Mouse (Mus musculus): ENCODE results near the gene Dnm1. TPM values are rescaled to one million over a fixed set of nuclear protein-coding genes. Genes with fewer than 3 reads are reported as not detected.

Dnm1 gene
- 26.9 and 38.4 TPM in 2 replicates for polyA plus RNA-seq (2015; fragmentation: Nextera tagmentation; extraction: Ambion mirVana)

DNA sequence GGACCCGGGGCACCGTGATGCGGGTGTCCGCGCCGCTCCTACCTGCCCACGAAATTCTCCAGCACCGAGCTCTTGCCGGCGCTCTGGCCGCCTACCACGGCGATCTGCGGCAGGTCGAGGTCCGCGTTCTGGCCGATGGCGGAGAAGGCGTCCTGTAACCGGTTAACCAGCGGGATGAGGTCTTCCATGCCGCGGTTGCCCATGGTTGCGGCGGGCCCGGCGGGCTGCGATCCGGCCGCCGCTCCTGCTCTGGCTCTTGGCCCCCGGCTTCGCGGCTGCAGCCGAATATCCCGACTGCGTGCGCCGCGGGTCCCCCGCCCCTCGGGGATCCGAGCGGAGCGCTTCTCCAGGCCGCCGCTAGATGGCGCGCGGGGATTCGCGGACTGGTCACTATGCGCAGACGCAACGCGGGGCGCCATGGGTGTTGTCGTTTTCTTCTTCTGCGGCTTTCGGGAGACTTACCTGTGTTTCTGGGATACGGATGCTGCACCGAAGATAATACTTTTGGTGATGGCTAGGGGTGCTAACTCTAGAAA is at the start of gene Dnm1:
TSS of gene Dnm1 (minus strand) at position 332 of the 536 bp plus-strand sequence.
- ATAC-seq, result peak; percentile 66
- H3K27ac ChIP-seq (ENCODE audit: low read length), result peak within 1 kb of the TSS; percentile 84

DNA sequence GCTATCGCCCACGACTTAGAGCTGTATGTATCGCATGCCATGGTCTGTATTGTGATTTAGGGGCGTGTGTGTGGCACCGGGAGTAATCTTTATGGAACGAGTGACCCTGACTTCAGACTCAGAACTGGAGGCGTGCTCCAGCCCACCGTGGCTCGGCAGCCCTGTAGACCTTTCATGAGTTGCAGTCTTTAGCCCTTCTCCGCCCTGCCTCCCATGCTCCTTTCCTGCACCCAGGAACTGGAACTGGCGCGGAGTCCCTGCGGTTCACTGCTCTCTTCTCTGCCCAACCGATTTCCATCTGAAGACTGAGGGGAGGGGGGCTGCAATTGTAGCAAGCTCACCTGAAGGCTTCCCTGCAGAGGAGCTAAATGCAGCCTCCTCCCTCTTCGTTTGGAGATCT is 43.6 kb upstream of the Dnm1 start:
- H3K4me3 ChIP-seq (replicated peaks; ENCODE audit: low read length), result peak overlapping the region; percentile 97
- peaks cover 14% of the 10 kb centered on the region for H3K4me1 ChIP-seq (replicated peaks; ENCODE audit: control insufficient read depth, insufficient read depth, low read length)
- H3K27ac ChIP-seq (ENCODE audit: low read length), result no peak overlapping the region
- WGBS, result under 1% methylated on average over 15 of the region's 15 CpGs
- H3K4me2 ChIP-seq (ENCODE audit: low read length), result peak overlapping the region; percentile 88
- peaks cover 5% of the 10 kb centered on the region; the same call in 1 of the 2 replicates for H3K36me3 ChIP-seq (ENCODE audit: control insufficient read depth, insufficient read depth)
- no peaks in the 10 kb centered on the region for H3K9me3 ChIP-seq (ENCODE audit: control insufficient read depth, low read length)
- H3K9ac ChIP-seq (replicated peaks; ENCODE audit: low read depth, low read length), result peak overlapping the region; percentile 90
- no peak for ATAC-seq
- H3K27me3 ChIP-seq (replicated peaks; ENCODE audit: control insufficient read depth, insufficient read depth, low read length), result no peaks in the 10 kb centered on the region

More for the DNA sequence above, at the start of gene Dnm1:
- Histone ChIP-seq H3K9me3 (ENCODE audit: control insufficient read depth, low read length) (no peaks in the 10 kb centered on the region), H3K4me2 (ENCODE audit: low read length) (peak within 1 kb of the TSS; percentile 83), H3K27me3 (replicated peaks; ENCODE audit: control insufficient read depth, insufficient read depth, low read length) (no peaks in the 10 kb centered on the region), H3K36me3 (ENCODE audit: control insufficient read depth, insufficient read depth) (no peaks in the 10 kb centered on the region), H3K4me1 (replicated peaks; ENCODE audit: control insufficient read depth, insufficient read depth, low read length) (peaks cover 18% of the 10 kb centered on the region), H3K9ac (replicated peaks; ENCODE audit: low read depth, low read length) (peak within 1 kb of the TSS; percentile 81), H3K4me3 (replicated peaks; ENCODE audit: low read length) (peak within 1 kb of the TSS; percentile 76)
- WGBS, result under 1% methylated on average over 63 of the region's 63 CpGs

DNA sequence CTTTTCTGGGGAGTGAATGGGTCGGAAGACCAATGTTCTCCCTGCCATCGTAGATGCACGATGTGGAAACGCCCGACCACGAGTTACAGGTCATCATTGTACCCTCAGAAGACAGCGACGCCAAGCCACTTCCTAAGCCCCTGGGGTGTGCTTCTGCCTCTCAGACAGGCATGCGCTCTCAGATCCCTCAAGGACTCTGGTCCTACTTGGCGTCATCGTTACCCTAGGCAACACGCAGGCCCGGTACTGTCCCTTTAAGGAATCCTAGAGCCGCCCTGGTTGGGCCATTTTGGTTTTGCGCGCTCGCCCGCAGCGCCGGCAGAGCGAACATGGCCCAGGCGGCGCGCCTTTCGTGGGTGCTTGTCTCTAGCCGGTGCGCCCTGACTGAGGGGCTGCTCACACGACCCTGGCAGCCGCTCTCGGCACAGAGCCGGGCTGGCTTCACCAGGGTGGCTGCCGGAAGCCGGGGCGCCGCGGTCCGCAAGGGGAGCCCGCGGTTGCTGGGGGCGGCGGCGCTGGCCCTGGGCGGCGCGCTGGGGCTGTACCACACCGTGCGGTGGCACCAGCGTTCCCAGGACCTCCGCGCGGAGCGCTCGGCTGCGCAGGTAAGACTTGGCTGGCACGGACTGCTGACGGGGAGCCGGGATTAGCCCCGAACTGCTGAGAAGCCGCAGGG is 42.9 kb upstream of the Dnm1 start:
- under 1% methylated on average over 59 of the region's 59 CpGs for WGBS
- peak; percentile 98 for ATAC-seq

DNA sequence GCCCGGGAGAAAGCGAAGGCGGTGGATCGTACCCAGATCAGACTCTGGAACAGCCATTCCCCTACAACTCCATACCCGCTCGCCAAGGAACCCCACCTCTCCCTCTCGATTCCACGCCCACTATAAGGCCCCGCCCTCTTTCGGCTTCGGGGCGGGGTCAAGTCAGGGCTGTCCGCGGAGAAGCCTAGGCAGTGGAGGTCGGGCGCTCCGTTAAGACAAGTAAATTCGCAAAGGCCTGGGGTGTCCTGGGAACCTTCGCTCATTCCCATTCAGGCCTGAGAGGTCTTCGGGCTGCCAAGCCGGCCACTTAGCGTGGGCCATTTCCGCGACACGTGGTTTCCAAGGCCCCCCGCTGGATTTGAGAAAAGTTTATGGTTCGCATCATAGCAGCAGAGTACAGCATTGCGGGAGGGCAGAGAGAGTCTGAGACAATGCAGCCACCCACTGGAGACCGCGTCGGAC is 42.4 kb upstream of the Dnm1 start, which contains the start of gene Ptges2:
TSS of gene Ptges2 (plus strand) at position 413 of the 462 bp plus-strand sequence.
- H3K27ac ChIP-seq (ENCODE audit: low read length), result peak within 1 kb of the TSS; percentile 94
- ATAC-seq, result peak; percentile 90
- H3K4me1 ChIP-seq (replicated peaks; ENCODE audit: control insufficient read depth, insufficient read depth, low read length), result peaks cover 14% of the 10 kb centered on the region
- H3K4me2 ChIP-seq (ENCODE audit: low read length), result peak within 1 kb of the TSS; percentile 88
- H3K36me3 ChIP-seq (ENCODE audit: control insufficient read depth, insufficient read depth), result no peaks in the 10 kb centered on the region
- WGBS, result 0% methylated on average over 31 of the region's 31 CpGs
- H3K27me3 ChIP-seq (replicated peaks; ENCODE audit: control insufficient read depth, insufficient read depth, low read length), result no peaks in the 10 kb centered on the region
- no peaks in the 10 kb centered on the region for H3K9me3 ChIP-seq (ENCODE audit: control insufficient read depth, low read length)
- peak within 1 kb of the TSS; percentile 90 for H3K9ac ChIP-seq (replicated peaks; ENCODE audit: low read depth, low read length)
- H3K4me3 ChIP-seq (replicated peaks; ENCODE audit: low read length), result peak within 1 kb of the TSS; percentile 97

More for the DNA sequence above, 42.9 kb upstream of the Dnm1 start:
- no peaks in the 10 kb centered on the region for H3K27me3 ChIP-seq (replicated peaks; ENCODE audit: control insufficient read depth, insufficient read depth, low read length)
- peak overlapping the region; percentile 88 for H3K4me2 ChIP-seq (ENCODE audit: low read length)
- peak overlapping the region; percentile 94 for H3K27ac ChIP-seq (ENCODE audit: low read length)
- no peaks in the 10 kb centered on the region for H3K9me3 ChIP-seq (ENCODE audit: control insufficient read depth, low read length)
- H3K4me1 ChIP-seq (replicated peaks; ENCODE audit: control insufficient read depth, insufficient read depth, low read length), result peaks cover 14% of the 10 kb centered on the region
- H3K4me3 ChIP-seq (replicated peaks; ENCODE audit: low read length), result peak overlapping the region; percentile 97
- peak overlapping the region; percentile 90 for H3K9ac ChIP-seq (replicated peaks; ENCODE audit: low read depth, low read length)
- peaks cover 2% of the 10 kb centered on the region; the same call in 1 of the 2 replicates for H3K36me3 ChIP-seq (ENCODE audit: control insufficient read depth, insufficient read depth)

DNA sequence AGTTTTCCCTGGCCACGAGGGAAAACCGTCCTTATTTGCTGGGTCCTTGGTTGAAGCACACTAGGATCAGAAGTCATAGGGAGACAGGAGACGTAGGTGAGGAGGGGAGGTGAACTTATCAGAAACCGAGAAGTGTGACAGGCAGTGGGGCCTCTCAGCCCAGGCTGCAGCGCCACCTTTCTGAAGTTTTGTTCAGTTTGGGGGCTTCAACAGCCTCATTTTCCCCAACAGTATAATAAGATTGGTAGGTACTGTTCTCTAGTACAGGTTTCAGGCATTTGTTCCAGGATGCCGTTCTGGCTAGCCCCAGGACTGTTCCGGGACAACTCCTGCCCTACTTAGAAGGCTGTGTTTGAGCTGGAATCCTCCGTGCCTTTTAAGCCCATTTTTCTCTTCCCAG is 41.8 kb upstream of the Dnm1 start:
- peak overlapping the region; percentile 94 for H3K27ac ChIP-seq (ENCODE audit: low read length)
- no peaks in the 10 kb centered on the region for H3K9me3 ChIP-seq (ENCODE audit: control insufficient read depth, low read length)
- H3K4me3 ChIP-seq (replicated peaks; ENCODE audit: low read length), result peak overlapping the region; percentile 97
- H3K4me2 ChIP-seq (ENCODE audit: low read length), result peak overlapping the region; percentile 88
- 4% methylated on average over 8 of the region's 8 CpGs for WGBS
- no peaks in the 10 kb centered on the region for H3K36me3 ChIP-seq (ENCODE audit: control insufficient read depth, insufficient read depth)
- peaks cover 14% of the 10 kb centered on the region for H3K4me1 ChIP-seq (replicated peaks; ENCODE audit: control insufficient read depth, insufficient read depth, low read length)
- peak; percentile 2; the same call in 1 of the 2 replicates for ATAC-seq
- H3K9ac ChIP-seq (replicated peaks; ENCODE audit: low read depth, low read length), result peak overlapping the region; percentile 90
- H3K27me3 ChIP-seq (replicated peaks; ENCODE audit: control insufficient read depth, insufficient read depth, low read length), result no peaks in the 10 kb centered on the region

DNA sequence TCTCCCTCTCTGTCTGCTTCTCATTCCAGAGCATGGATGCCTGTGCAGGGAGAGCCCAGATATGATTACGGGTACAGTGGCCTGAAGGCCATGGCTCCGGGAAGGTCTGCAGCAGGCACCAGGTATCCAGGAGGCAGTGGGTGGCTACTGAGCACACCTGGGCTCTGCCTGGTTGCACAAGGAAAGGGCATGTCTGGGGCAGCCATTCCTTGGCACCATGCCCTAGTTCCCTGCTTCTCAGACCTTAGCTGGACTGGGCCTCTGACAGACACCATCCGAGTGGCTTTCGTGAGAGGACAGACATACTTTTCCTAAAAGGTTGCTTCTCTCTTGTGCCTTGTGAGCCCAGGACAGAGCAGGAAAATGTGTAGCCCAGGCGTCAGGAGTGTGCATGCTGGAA is 38.9 kb upstream of the Dnm1 start:
- Histone ChIP-seq H3K27ac (ENCODE audit: low read length) (no peak overlapping the region), H3K9me3 (ENCODE audit: control insufficient read depth, low read length) (no peaks in the 10 kb centered on the region), H3K9ac (replicated peaks; ENCODE audit: low read depth, low read length) (no peak overlapping the region), H3K36me3 (ENCODE audit: control insufficient read depth, insufficient read depth) (no peaks in the 10 kb centered on the region), H3K4me2 (ENCODE audit: low read length) (no peak overlapping the region), H3K27me3 (replicated peaks; ENCODE audit: control insufficient read depth, insufficient read depth, low read length) (no peaks in the 10 kb centered on the region), H3K4me3 (replicated peaks; ENCODE audit: low read length) (no peak overlapping the region), H3K4me1 (replicated peaks; ENCODE audit: control insufficient read depth, insufficient read depth, low read length) (peaks cover 9% of the 10 kb centered on the region)
- WGBS, result 83% methylated on average over 5 of the region's 5 CpGs
- no peak for ATAC-seq

DNA sequence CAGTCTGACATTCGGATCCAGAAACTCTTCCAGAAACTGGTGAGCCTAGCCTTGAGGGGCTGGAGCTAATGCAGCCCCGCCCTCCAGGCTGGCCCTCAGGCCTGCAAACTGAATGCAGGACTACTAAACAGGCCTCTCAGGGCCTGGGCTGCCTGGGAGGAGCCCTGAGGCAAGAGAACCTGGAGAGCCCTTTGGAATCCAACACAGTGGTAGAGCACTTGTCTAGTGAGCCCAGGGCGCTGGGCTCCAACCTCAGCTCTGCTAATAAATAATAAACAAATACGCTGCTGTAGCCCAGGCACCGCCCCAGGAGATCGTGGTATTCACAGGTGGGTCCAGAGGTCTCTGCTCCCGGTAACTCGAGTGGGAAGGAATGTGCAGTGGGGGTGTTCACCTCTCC is 37.7 kb upstream of the Dnm1 start:
- no peak overlapping the region for H3K9ac ChIP-seq (replicated peaks; ENCODE audit: low read depth, low read length)
- H3K4me2 ChIP-seq (ENCODE audit: low read length), result no peak overlapping the region
- 73% methylated on average over 8 of the region's 8 CpGs for WGBS
- no peaks in the 10 kb centered on the region for H3K36me3 ChIP-seq (ENCODE audit: control insufficient read depth, insufficient read depth)
- H3K4me1 ChIP-seq (replicated peaks; ENCODE audit: control insufficient read depth, insufficient read depth, low read length), result peaks cover 4% of the 10 kb centered on the region; the same call in 1 of the 2 replicates
- ATAC-seq, result no peak
- H3K4me3 ChIP-seq (replicated peaks; ENCODE audit: low read length), result no peak overlapping the region
- no peak overlapping the region for H3K27ac ChIP-seq (ENCODE audit: low read length)
- H3K9me3 ChIP-seq (ENCODE audit: control insufficient read depth, low read length), result no peaks in the 10 kb centered on the region
- H3K27me3 ChIP-seq (replicated peaks; ENCODE audit: control insufficient read depth, insufficient read depth, low read length), result no peaks in the 10 kb centered on the region

DNA sequence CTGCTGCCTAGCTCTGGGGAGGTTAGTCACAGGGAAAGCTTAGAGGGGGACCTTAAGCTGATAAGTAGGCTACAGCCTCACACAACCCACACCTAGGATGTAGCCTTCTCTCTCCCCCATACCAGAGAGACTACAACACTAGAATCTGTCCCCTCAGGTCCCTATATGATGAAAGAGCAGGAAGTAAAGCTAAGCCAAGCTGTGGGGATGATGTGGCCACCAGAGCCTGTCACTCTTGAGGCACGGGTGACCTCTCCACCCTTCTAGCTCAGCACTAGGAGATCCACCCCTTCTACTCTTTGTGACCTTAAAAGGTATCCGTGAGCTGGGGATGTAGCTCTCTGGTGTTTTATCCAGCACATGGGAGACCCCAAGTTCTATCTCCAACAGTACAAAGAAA is 36.0 kb upstream of the Dnm1 start:
- no peak overlapping the region for H3K9ac ChIP-seq (replicated peaks; ENCODE audit: low read depth, low read length)
- no peaks in the 10 kb centered on the region for H3K36me3 ChIP-seq (ENCODE audit: control insufficient read depth, insufficient read depth)
- ATAC-seq, result no peak
- no peaks in the 10 kb centered on the region for H3K27me3 ChIP-seq (replicated peaks; ENCODE audit: control insufficient read depth, insufficient read depth, low read length)
- H3K27ac ChIP-seq (ENCODE audit: low read length), result no peak overlapping the region
- no peaks in the 10 kb centered on the region for H3K4me1 ChIP-seq (replicated peaks; ENCODE audit: control insufficient read depth, insufficient read depth, low read length)
- no peak overlapping the region for H3K4me2 ChIP-seq (ENCODE audit: low read length)
- no peaks in the 10 kb centered on the region for H3K9me3 ChIP-seq (ENCODE audit: control insufficient read depth, low read length)
- 76% methylated on average over 2 of the region's 2 CpGs for WGBS
- no peak overlapping the region for H3K4me3 ChIP-seq (replicated peaks; ENCODE audit: low read length)

DNA sequence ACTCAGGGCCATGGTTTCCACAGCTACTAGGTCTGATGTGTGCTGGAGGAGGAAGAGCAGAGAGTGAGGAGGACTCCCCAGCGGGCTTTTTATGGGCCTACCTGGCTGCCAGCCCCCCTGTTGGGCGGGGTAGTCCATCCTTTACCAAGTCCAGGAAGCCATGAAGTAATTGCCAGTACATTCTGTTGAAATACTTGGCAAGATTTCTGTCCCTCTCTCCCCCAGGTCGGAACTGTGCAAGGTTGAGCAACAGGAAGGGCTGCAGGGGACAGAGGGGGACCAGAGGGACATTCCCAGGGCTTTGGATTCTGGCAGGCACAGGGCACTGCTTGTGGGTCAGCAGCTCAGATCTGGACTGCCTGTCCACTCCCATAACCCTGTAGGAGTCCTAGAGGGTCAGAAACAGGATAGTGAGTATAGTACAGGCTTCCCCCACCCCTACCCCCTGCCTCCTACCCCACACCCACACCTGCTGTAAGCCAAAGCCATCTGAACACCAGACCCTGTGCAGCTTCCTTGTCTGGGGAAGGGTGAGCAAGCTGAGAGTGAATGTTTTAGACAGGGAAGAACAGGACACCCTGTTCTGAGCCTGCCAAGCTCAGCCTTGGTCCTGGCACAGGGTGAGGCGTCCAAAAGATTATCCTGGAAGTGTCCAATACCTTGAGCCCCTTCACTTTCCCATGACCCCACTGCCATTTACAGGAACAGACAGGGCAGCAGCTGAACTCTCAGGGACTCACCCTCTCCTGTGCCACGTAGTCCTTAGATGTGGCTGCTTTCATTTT is 34.8 kb upstream of the Dnm1 start, which contains the start of gene Lcn2:
TSS of gene Lcn2 (minus strand) at position 547 of the 785 bp plus-strand sequence.
- H3K36me3 ChIP-seq (ENCODE audit: control insufficient read depth, insufficient read depth), result no peaks in the 10 kb centered on the region
- no peaks in the 10 kb centered on the region for H3K27me3 ChIP-seq (replicated peaks; ENCODE audit: control insufficient read depth, insufficient read depth, low read length)
- H3K4me3 ChIP-seq (replicated peaks; ENCODE audit: low read length), result no peak within 1 kb of the TSS
- 59% methylated on average over 5 of the region's 5 CpGs for WGBS
- no peak within 1 kb of the TSS for H3K4me2 ChIP-seq (ENCODE audit: low read length)
- no peaks in the 10 kb centered on the region for H3K4me1 ChIP-seq (replicated peaks; ENCODE audit: control insufficient read depth, insufficient read depth, low read length)
- H3K9ac ChIP-seq (replicated peaks; ENCODE audit: low read depth, low read length), result no peak within 1 kb of the TSS
- H3K9me3 ChIP-seq (ENCODE audit: control insufficient read depth, low read length), result no peaks in the 10 kb centered on the region
- ATAC-seq, result no peak
- H3K27ac ChIP-seq (ENCODE audit: low read length), result no peak within 1 kb of the TSS
